8 mouse cellular contexts compared by ENCODE assay signal in the genomic region with DNA sequence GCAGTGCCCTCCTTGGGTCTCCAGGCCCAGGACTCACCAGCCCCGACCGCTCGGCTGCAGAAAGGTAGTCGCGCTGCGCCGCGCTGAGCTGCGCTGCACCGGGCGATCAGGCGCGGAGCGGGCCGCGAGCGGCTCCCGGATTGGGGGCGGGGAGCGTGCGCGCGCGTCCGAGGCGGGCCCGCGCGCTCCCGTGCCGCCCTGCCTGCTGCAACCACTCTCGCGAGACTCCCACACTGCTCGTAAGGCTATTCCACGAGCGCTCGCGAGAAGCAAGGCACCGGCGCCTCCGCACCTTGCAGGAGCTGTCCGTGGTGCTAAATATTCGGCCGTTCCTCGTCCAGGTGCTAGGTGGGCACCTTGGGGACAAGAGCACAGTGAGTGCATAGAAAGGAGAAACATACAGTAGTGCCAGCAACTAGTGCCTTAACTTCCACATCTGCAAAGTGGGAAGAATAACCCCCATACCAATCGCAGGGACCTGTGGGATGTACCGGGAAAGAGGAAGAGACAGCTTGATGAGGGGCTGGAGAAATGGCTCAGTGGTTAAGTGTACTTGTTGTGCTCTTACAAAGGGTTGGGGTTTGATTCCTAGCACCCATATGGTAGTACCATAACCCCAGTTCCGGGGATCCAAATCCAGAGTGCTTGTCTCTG. TPM values are rescaled to one million over a fixed set of nuclear protein-coding genes. Genes with fewer than 3 reads are reported as not detected.
DNase-seq lines count a peak whose midpoint lies in the region; ATAC-seq lines count a peak whose summit lies in the region.

A gene (minus strand): TSS at position 165 of the 654 bp plus-strand sequence.

- peak within 1 kb of the TSS; percentile 68 for H3K4me3 ChIP-seq in heart, embryonic 12.5 days
- H3K4me3 ChIP-seq in kidney, embryonic 16.5 days (ENCODE audit: low read length) = peak within 1 kb of the TSS; percentile 81

- no peaks in the 10 kb centered on the region for H3K27me3 ChIP-seq in heart, embryonic 12.5 days (replicated peaks)
- no peaks in the 10 kb centered on the region for H3K27me3 ChIP-seq in kidney, embryonic 16.5 days (ENCODE audit: insufficient read depth, low read length)

- no peaks in the 10 kb centered on the region for H3K36me3 ChIP-seq in heart, embryonic 12.5 days
- H3K36me3 ChIP-seq in kidney, embryonic 16.5 days (ENCODE audit: insufficient read depth, low read length) = no peaks in the 10 kb centered on the region

- H3K4me1 ChIP-seq in heart, embryonic 12.5 days (replicated peaks) = peaks cover 15% of the 10 kb centered on the region
- H3K4me1 ChIP-seq in kidney, embryonic 16.5 days (ENCODE audit: insufficient read depth, low read length) = peaks cover 9% of the 10 kb centered on the region

- peak within 1 kb of the TSS; percentile 81 for H3K9ac ChIP-seq in heart, embryonic 12.5 days
- peak within 1 kb of the TSS; percentile 82 for H3K9ac ChIP-seq in kidney, embryonic 16.5 days (replicated peaks; ENCODE audit: low read length)

- peak; percentile 78 for DNase-seq in B cell, adult 2 months
- peak; percentile 98 for DNase-seq in brain, adult 2 months (ENCODE audit: low read depth, low spot score)
- peak; percentile 16 for DNase-seq in fat pad, adult 2 months (ENCODE audit: extremely low read depth, low read depth, low spot score)
- peak; percentile 85 for DNase-seq in liver
- DNase-seq in monocyte, adult 2 months (ENCODE audit: low read depth in 1 of 2, low spot score in 2 of 2) = peak; percentile 12 to 23
- DNase-seq in spleen, postnatal 36 days (ENCODE audit: low spot score in 2 of 2) = peak; percentile 67 to 72

- ATAC-seq in heart, embryonic 12.5 days (ENCODE audit: insufficient number of reproducible peaks, low FRiP score) = peak; percentile 80
- peak; percentile 93 for ATAC-seq in kidney, embryonic 16.5 days (ENCODE audit: low FRiP score, low TSS enrichment)

- no peak within 1 kb of the TSS for H3K27ac ChIP-seq in heart, embryonic 12.5 days (ENCODE audit: poor library complexity, severe bottlenecking)
- H3K27ac ChIP-seq in kidney, embryonic 16.5 days (ENCODE audit: low read length) = 0 out of 2 replicates have a peak within 1 kb of the TSS, but pooled peaks have one; percentile 8

- 0 out of 2 replicates have a peak, but pooled peaks cover 3% of the 10 kb centered on the region for H3K9me3 ChIP-seq in heart, embryonic 12.5 days (replicated peaks)
- H3K9me3 ChIP-seq in kidney, embryonic 16.5 days (ENCODE audit: low read length) = no peaks in the 10 kb centered on the region

- 1% methylated on average over 48 of the region's 48 CpGs for WGBS in heart, embryonic 12.5 days
- WGBS in kidney, embryonic 16.5 days = 2% methylated on average over 48 of the region's 48 CpGs

- peak within 1 kb of the TSS; percentile 91 for H3K4me2 ChIP-seq in heart, embryonic 12.5 days
- peak within 1 kb of the TSS; percentile 90 for H3K4me2 ChIP-seq in kidney, embryonic 16.5 days (replicated peaks; ENCODE audit: low read depth, low read length)

RNA-seq across cellular contexts. Expression of the gene that starts here (rescaled TPM):
- 11.8 and 12.3 TPM in 2 replicates for polyA plus RNA-seq in heart, embryonic 12.5 days (2016; fragmentation: Nextera tagmentation; extraction: Ambion mirVana)
- polyA plus RNA-seq in kidney, embryonic 16.5 days (2015; fragmentation: Nextera tagmentation; extraction: Ambion mirVana) = 17.7 and 20.2 TPM in 2 replicates

Comparison
In these comparisons a context has a peak if more than half of its experiments do, and no peak if none do; other contexts are left out.
1. DNase-seq: peak in every context shown above with its lines; median percentile 98 in brain, adult 2 months; 85 in liver; 78 in B cell, adult 2 months; 70 in spleen, postnatal 36 days; 18 in monocyte, adult 2 months; 16 in fat pad, adult 2 months.